Mouse (Mus musculus): Measurements from ENCODE around the gene Dpep2nb.
A peak's percentile ranks its signal among the peaks of the same experiment; 100 is the strongest.
"Not testable (repeated sequence)": the region's sequence is repeated elsewhere in the genome, so short reads cannot be mapped to it uniquely, and the experiment has no call there.

Gene Dpep2nb

GRCm38 (mm10) chr8:106005875-106006274 lies at the start of gene Dpep2nb:
Dpep2nb (minus strand) TSS chr8:106005975.
- no peak for DNase-seq

- DNase-seq = no peak
Observed at GRCm38 (mm10) chr8:106055038-106055437, 49.3 kb upstream of the Dpep2nb start.

GRCm38 (mm10) chr8:106054190-106054811 lies 48.5 kb upstream of the Dpep2nb start:
- DNase-seq = peak; percentile 72 to 82

- DNase-seq = no peak
Observed at GRCm38 (mm10) chr8:106052510-106053089, 46.8 kb upstream of the Dpep2nb start.

- no peak for DNase-seq
Observed at GRCm38 (mm10) chr8:106051068-106051467, 45.3 kb upstream of the Dpep2nb start.

GRCm38 (mm10) chr8:106049840-106050239 lies 44.1 kb upstream of the Dpep2nb start:
- DNase-seq = no peak

GRCm38 (mm10) chr8:106047854-106048630 lies 42.3 kb upstream of the Dpep2nb start:
- no peak for DNase-seq

- no peak for DNase-seq
Observed at GRCm38 (mm10) chr8:106046872-106047559, 41.2 kb upstream of the Dpep2nb start.

- no peak for DNase-seq
Observed at GRCm38 (mm10) chr8:106044151-106044550, 38.4 kb upstream of the Dpep2nb start.

- no peak for DNase-seq
Observed at GRCm38 (mm10) chr8:106043055-106043454, 37.3 kb upstream of the Dpep2nb start.

GRCm38 (mm10) chr8:106040218-106040617 lies 34.4 kb upstream of the Dpep2nb start:
- no peak for DNase-seq

- DNase-seq = no peak
Observed at GRCm38 (mm10) chr8:106039605-106040004, 33.8 kb upstream of the Dpep2nb start.

GRCm38 (mm10) chr8:106038721-106039120 lies 32.9 kb upstream of the Dpep2nb start:
- peak in 1 of 2 experiments; percentile 47 for DNase-seq

GRCm38 (mm10) chr8:106022483-106022882 lies 16.7 kb upstream of the Dpep2nb start:
- DNase-seq = peak; percentile 62 to 83

- no peak for DNase-seq
Observed at GRCm38 (mm10) chr8:106018039-106018438, 12.3 kb upstream of the Dpep2nb start.

- no peak for DNase-seq
Observed at GRCm38 (mm10) chr8:106017130-106017529, 11.4 kb upstream of the Dpep2nb start.

- no peak for DNase-seq
Observed at GRCm38 (mm10) chr8:106016284-106016683, 10.5 kb upstream of the Dpep2nb start.

- DNase-seq = not testable (repeated sequence)
Observed at GRCm38 (mm10) chr8:106012203-106012602, 6.4 kb upstream of the Dpep2nb start.

GRCm38 (mm10) chr8:106011643-106011986 lies 5.8 kb upstream of the Dpep2nb start, which contains the start of gene Ddx28:
Ddx28 (minus strand) TSS chr8:106011882.
- no peak for DNase-seq

- DNase-seq = peak; percentile 93
Observed at GRCm38 (mm10) chr8:106010748-106011642, 5.2 kb upstream of the Dpep2nb start.

- not testable (repeated sequence) for DNase-seq
Observed at GRCm38 (mm10) chr8:106007891-106008290, 2.1 kb upstream of the Dpep2nb start.

GRCm38 (mm10) chr8:106007135-106007534 lies 1.4 kb upstream of the Dpep2nb start:
- no peak for DNase-seq
